Mouse (Mus musculus) frontal cortex, adult (tissue): ENCODE results near the gene Gm20388.
"Not testable (repeated sequence)": the region's sequence is repeated elsewhere in the genome, so short reads cannot be mapped to it uniquely, and the experiment has no call there.

Experiments used
- ATAC-seq: cut with Nextera tagmentation; 2 replicates; pipeline ENCODE4 v1.9.2; 2017; ENCODE audit warnings: mild to moderate bottlenecking, moderate library complexity, mixed read lengths; ENCODE audit not compliant: low TSS enrichment

Gene Gm20388

DNA sequence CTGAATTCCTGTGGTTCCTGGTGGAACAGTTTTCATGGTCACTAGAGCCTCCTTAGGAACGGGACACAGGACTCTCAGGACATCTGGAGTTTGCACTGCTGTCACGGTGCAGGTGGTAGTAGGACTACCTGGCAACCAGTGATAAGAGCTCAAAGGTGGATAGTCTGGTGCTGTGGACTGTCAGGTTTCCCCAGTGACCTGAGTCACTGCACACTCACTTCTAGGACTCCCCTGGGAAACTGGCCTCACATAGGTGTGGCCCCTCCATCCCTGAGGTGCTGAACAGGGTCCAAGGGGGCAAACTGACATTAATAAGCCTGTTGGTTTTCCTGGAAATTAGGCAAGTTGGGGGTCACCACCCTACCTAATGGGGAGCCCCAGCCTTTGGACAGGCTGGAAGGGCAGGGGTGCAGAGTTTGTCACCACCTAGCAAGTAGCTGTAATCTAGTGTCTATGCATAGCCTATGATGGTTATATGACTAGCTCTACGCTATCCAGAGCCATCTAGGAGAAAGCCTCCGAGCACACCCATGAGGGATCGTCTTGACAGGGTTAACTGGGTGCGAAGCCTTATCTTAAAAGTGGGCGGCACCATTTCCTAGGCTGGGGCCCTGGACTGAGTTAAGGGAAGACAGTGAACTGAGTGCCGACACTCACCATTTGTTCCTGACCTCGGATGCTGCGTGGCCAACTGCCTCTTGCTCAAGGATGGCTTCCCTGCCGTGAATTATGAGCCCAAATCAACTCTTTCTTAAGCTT lies 769.2 kb downstream of the Gm20388 start:
- ATAC-seq = no peak

GRCm38 (mm10) chr8:120680405-120680804 lies 769.8 kb downstream of the Gm20388 start:
- not testable (repeated sequence) for ATAC-seq

DNA sequence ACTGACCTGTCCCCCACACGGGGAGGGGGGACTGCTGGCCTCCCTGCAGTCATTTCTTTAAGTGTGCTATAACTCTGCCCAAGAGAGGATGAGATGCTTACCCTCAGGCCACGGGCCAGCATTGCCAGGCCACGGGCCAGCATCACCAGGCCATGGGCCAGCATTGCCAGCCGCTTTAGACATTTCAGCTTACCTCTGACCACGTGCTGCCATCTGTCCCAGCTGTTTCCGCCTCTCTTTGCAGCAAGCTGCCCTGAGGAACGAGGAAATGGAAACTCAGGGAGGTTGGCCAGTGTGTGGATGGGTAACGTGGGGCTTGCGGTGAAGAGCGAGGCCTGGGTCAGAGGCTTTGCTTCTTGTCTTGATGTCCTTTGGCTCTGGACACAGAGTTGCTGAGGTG lies 770.5 kb downstream of the Gm20388 start:
- ATAC-seq = no peak

DNA sequence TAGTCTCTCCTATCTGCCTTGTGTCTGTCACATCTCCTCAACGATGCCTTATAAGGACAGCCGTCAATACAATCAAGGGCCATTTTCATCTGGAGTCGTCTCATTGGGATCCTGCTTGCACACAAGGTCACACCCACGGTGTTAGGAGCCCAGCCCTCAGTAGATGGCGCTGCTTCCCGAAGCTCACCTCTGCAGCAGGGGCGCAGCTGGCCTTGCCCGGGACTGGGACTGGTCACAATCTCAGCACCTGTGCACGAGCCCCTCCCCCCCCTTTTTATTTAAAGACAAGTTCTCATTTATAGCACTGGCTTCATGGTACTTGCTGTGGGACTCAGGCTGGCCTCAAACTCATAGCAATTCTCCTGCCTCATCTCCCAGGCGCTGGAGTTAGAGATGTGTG lies 773.0 kb downstream of the Gm20388 start:
- ATAC-seq = peak; percentile 59; the same call in 1 of the 2 replicates

GRCm38 (mm10) chr8:120684082-120684481 lies 773.4 kb downstream of the Gm20388 start:
- ATAC-seq = no peak

DNA sequence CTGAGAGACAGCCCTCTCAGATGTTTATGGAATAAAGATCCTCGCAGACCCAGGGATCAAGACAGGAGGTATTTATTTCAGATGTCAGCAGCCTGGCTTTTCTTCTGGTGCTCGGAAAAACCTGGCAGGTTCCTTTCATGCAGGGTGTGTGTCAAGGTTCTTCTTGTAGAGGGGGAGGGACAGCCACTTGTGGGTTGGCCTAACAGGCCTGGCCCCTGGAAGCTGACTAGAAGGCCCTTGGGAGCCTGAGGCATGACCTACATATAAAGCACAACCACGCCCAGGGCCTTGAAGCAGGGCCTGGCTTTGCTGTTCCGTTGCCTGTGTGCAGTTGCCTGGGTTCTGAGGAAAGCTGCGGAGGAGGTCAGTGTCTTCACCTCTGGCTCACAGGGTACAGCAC lies 774.5 kb downstream of the Gm20388 start:
- no peak for ATAC-seq

GRCm38 (mm10) chr8:120685591-120685990 lies 775.0 kb downstream of the Gm20388 start:
- ATAC-seq = no peak

DNA sequence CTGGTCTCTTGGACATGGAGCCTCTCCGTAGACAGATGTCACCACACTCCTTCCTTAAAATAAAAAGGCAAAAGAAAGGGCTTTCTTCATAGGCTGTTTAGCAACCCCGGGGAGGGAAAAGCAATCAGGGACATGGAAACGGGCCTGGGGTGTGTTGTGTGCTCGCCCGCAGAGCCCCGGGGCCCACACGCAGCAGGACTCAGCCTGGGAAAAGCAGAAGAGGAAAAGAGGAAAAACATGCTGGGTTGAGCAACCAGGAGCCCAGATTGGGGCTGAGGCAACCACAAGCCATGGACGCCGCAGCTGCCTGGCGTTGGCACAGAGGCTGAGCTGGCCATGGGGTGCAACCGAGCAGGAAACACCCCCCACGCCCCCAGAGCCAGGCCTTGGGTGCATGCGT lies 775.4 kb downstream of the Gm20388 start:
- ATAC-seq = no peak

- no peak for ATAC-seq
Measured at GRCm38 (mm10) chr8:120686576-120686975, 775.9 kb downstream of the Gm20388 start.

DNA sequence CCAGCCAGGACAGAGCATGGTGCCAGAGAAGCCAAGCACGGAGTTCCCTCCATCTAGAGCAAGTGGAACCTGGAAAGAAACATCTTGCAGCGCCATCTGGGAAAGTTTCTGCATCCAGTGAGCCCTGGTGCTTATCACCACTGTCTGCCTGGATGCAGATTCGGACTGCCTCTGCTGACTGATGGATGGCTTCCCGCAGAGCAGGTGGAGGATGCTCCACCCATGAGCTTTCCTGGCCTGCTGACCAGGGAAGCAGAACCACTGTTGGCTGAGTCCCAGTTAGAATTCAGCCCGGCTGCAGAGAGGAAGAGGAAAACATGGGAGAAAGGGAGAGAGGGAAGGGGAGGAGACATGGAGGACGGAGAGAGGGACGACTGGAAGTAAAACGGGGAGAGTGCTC lies 777.1 kb downstream of the Gm20388 start:
- ATAC-seq = no peak

- ATAC-seq = no peak
Measured at GRCm38 (mm10) chr8:120688511-120688910, 777.9 kb downstream of the Gm20388 start.

DNA sequence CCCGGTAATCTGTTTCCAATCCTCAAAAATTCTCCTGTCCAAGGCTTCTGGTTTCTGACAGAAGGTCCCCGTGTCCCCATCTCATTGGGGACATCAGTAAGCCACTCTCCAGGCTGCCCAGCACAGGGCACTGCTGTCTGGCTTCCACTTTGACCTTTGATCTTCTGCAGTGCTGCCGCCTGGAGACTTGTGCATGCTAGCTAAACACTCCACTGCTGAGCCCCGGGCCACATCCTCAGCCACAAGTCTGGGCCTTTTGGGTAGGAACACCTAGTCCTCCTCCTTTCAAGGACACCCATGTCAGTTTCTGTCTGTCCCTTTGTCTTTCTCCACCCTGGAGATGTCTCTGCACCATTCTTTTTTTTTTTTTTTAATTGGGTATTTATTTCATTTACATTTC lies 782.3 kb downstream of the Gm20388 start:
- ATAC-seq = no peak

GRCm38 (mm10) chr8:120693861-120694493 lies 783.3 kb downstream of the Gm20388 start:
- ATAC-seq = no peak

GRCm38 (mm10) chr8:120696401-120697153 lies 785.9 kb downstream of the Gm20388 start:
- ATAC-seq = no peak

DNA sequence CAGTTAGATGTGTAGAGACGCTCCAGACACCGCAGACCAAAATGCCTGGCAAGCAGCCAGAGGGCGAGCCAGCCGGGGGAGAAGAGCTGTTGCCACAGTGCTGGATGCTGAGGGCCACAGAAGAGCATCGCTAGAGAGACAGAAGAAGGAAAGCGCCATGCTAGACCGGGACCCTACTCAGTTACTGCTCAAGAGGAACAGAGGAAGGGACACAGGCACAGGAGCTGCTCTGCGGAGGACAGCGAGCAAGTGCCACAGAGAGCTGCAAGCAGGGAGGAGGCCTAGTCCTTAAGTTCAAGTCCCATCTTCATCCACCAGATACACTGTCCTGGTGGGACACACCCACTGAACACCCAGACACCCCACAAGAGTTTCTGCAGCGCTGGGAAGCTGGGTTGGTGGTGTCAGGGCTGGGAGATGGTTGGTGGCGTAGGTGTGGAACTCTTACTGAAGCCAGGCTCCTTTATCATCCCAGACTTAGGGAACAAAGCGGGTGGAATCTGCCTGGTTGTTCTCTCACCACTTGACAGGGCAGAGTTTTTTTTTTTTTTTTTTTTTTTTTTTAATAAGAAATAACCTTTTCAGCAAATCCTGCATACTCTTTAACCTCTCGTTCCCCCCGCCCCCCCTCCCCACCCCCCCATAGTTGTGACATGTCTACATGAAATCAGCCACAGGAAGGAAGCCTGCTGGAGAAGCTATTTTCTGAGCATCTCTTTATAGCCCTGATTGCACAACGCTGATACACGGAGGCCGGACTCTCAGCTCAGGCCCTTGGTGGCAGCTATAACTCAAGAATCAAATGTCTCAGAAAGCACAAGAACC lies 786.7 kb downstream of the Gm20388 start:
- ATAC-seq = no peak

DNA sequence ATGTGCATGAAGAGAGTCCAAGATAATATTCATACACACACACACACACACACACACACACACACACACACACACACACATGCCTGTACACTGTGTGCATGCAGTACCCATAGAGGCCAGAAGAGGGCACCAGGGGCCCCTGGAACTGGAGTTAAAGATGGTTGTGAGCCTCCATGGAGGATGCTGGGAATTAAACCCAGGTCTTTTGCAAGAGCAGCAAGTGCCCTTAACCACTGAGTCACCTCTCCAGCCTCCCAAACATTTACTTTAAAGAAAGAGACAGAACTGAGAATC lies 787.3 kb downstream of the Gm20388 start:
- no peak for ATAC-seq

- no peak for ATAC-seq
Measured at GRCm38 (mm10) chr8:120698426-120698825, 787.8 kb downstream of the Gm20388 start.

- no peak; the same call in 1 of the 2 replicates for ATAC-seq
Measured at GRCm38 (mm10) chr8:120699079-120699478, 788.4 kb downstream of the Gm20388 start.

GRCm38 (mm10) chr8:120699565-120699964 lies 788.9 kb downstream of the Gm20388 start:
- no peak for ATAC-seq

DNA sequence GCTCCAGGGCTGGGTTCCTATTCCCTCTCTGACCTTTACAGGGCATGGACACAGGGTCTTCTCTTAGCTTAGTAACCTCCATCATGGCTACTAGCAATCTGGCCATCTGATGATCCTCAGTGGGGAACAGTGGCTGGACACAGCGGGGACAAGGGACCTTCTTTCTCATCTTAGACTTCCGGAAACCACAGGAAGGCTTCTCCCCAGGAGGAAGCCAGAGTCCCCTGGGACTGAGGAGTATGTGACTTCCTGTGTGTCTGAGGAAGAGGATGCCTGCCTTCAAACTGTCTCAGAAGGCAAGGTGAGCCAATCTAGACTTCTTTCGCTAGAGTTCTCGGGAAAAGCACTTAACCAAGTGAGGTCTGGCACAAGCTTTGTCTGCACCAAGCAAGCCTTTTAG lies 789.4 kb downstream of the Gm20388 start:
- ATAC-seq = no peak

GRCm38 (mm10) chr8:120701758-120702465 lies 791.3 kb downstream of the Gm20388 start:
- no peak; the same call in 1 of the 2 replicates for ATAC-seq
